Mouse (Mus musculus): Measurements from ENCODE around the gene Uhrf1. TPM values are rescaled to one million over a fixed set of nuclear protein-coding genes. Genes with fewer than 3 reads are reported as not detected.

Gene Uhrf1
- polyA plus RNA-seq, 1 experiment from 2014 or later: 147 TPM

- Histone ChIP-seq H3K9ac (no peak overlapping the region), H3K9me3 (ENCODE audit: low read depth, low read length) (no peaks in the 10 kb centered on the region), H3K27me3 (ENCODE audit: insufficient read depth, low read length) (no peaks in the 10 kb centered on the region), H3K4me2 (no peak overlapping the region), H3K4me3 (ENCODE audit: low read depth, low read length) (no peak overlapping the region), H3K4me1 (ENCODE audit: insufficient read depth) (no peaks in the 10 kb centered on the region), H3K27ac (ENCODE audit: low read depth) (no peak overlapping the region), H3K36me3 (ENCODE audit: insufficient read depth) (peaks cover 15% of the 10 kb centered on the region)
- TF ChIP-seq CTCF (IDR thresholded peaks at IDR 0.05; ENCODE audit: low read depth): no peak
- DNase-seq (no peak), ATAC-seq (ENCODE audit: insufficient read depth) (no peak)
- 69% methylated on average over 4 of the region's 4 CpGs for WGBS
These were observed 45.0 kb downstream of the Uhrf1 start for GRCm38 (mm10) chr17:56348128-56348527.

- Histone ChIP-seq H3K4me2 (no peak overlapping the region), H3K27ac (ENCODE audit: low read depth) (no peak overlapping the region), H3K4me1 (ENCODE audit: insufficient read depth) (no peaks in the 10 kb centered on the region), H3K36me3 (ENCODE audit: insufficient read depth) (peaks cover 19% of the 10 kb centered on the region), H3K27me3 (ENCODE audit: insufficient read depth, low read length) (no peaks in the 10 kb centered on the region), H3K9me3 (ENCODE audit: low read depth, low read length) (no peaks in the 10 kb centered on the region), H3K9ac (no peak overlapping the region), H3K4me3 (ENCODE audit: low read depth, low read length) (no peak overlapping the region)
- ATAC-seq (ENCODE audit: insufficient read depth) (no peak), DNase-seq (no peak)
- TF ChIP-seq CTCF (IDR thresholded peaks at IDR 0.05; ENCODE audit: low read depth): no peak
These were observed 45.5 kb downstream of the Uhrf1 start for GRCm38 (mm10) chr17:56348586-56348985.

GRCm38 (mm10) chr17:56350694-56351093 lies 47.6 kb downstream of the Uhrf1 start:
- WGBS: 35% methylated on average over 2 of the region's 2 CpGs
- Histone ChIP-seq H3K4me1 (ENCODE audit: insufficient read depth) (no peaks in the 10 kb centered on the region), H3K4me2 (no peak overlapping the region), H3K9ac (no peak overlapping the region), H3K27ac (ENCODE audit: low read depth) (no peak overlapping the region), H3K27me3 (ENCODE audit: insufficient read depth, low read length) (no peaks in the 10 kb centered on the region), H3K4me3 (ENCODE audit: low read depth, low read length) (no peak overlapping the region), H3K9me3 (ENCODE audit: low read depth, low read length) (no peaks in the 10 kb centered on the region), H3K36me3 (ENCODE audit: insufficient read depth) (peaks cover 39% of the 10 kb centered on the region)
- TF ChIP-seq CTCF (IDR thresholded peaks at IDR 0.05; ENCODE audit: low read depth): peak; percentile 92
- ATAC-seq (ENCODE audit: insufficient read depth): peak; percentile 56; the same call in 1 of the 2 replicates
- peak; percentile 91 for DNase-seq

GRCm38 (mm10) chr17:56356921-56357885 lies 54.1 kb downstream of the Uhrf1 start:
- WGBS: 63% methylated on average over 9 of the region's 9 CpGs
- peak; percentile 89 for DNase-seq
- Histone ChIP-seq H3K9me3 (ENCODE audit: low read depth, low read length) (no peaks in the 10 kb centered on the region), H3K4me2 (no peak overlapping the region), H3K4me1 (ENCODE audit: insufficient read depth) (no peaks in the 10 kb centered on the region), H3K9ac (no peak overlapping the region), H3K36me3 (ENCODE audit: insufficient read depth) (peaks cover 68% of the 10 kb centered on the region), H3K27ac (ENCODE audit: low read depth) (no peak overlapping the region), H3K4me3 (ENCODE audit: low read depth, low read length) (no peak overlapping the region), H3K27me3 (ENCODE audit: insufficient read depth, low read length) (no peaks in the 10 kb centered on the region)
- ATAC-seq (ENCODE audit: insufficient read depth): peak; percentile 68; the same call in 1 of the 2 replicates
- TF ChIP-seq CTCF (IDR thresholded peaks at IDR 0.05; ENCODE audit: low read depth): peak; percentile 97

GRCm38 (mm10) chr17:56359183-56359725 lies 56.1 kb downstream of the Uhrf1 start:
- 85% methylated on average over 3 of the region's 3 CpGs for WGBS

GRCm38 (mm10) chr17:56359864-56360263 lies 56.7 kb downstream of the Uhrf1 start:
- DNase-seq (no peak), ATAC-seq (ENCODE audit: insufficient read depth) (no peak)
- no peak for TF ChIP-seq CTCF (IDR thresholded peaks at IDR 0.05; ENCODE audit: low read depth)
- peaks cover 53% of the 10 kb centered on the region for H3K36me3 ChIP-seq (ENCODE audit: insufficient read depth)
- H3K27ac ChIP-seq (ENCODE audit: low read depth): no peak overlapping the region
- no peaks in the 10 kb centered on the region for H3K27me3 ChIP-seq (ENCODE audit: insufficient read depth, low read length)
- no peak overlapping the region for H3K9ac ChIP-seq
- no peaks in the 10 kb centered on the region for H3K4me1 ChIP-seq (ENCODE audit: insufficient read depth)
- H3K9me3 ChIP-seq (ENCODE audit: low read depth, low read length): no peaks in the 10 kb centered on the region
- no peak overlapping the region for H3K4me3 ChIP-seq (ENCODE audit: low read depth, low read length)
- 91% methylated on average over 1 of the region's 1 CpGs for WGBS
- no peak overlapping the region for H3K4me2 ChIP-seq

More at GRCm38 (mm10) chr17:56359183-56359725, 56.1 kb downstream of the Uhrf1 start:
- Histone ChIP-seq H3K9ac (no peak overlapping the region), H3K4me1 (ENCODE audit: insufficient read depth) (no peaks in the 10 kb centered on the region), H3K36me3 (ENCODE audit: insufficient read depth) (peaks cover 59% of the 10 kb centered on the region), H3K27ac (ENCODE audit: low read depth) (no peak overlapping the region), H3K4me2 (no peak overlapping the region), H3K4me3 (ENCODE audit: low read depth, low read length) (no peak overlapping the region), H3K27me3 (ENCODE audit: insufficient read depth, low read length) (no peaks in the 10 kb centered on the region), H3K9me3 (ENCODE audit: low read depth, low read length) (no peaks in the 10 kb centered on the region)
- no peak for DNase-seq
- no peak for ATAC-seq (ENCODE audit: insufficient read depth)
- TF ChIP-seq CTCF (IDR thresholded peaks at IDR 0.05; ENCODE audit: low read depth): no peak

- Histone ChIP-seq H3K4me3 (ENCODE audit: low read depth, low read length) (no peak overlapping the region), H3K36me3 (ENCODE audit: insufficient read depth) (peaks cover 49% of the 10 kb centered on the region), H3K27me3 (ENCODE audit: insufficient read depth, low read length) (no peaks in the 10 kb centered on the region), H3K9ac (no peak overlapping the region), H3K27ac (ENCODE audit: low read depth) (no peak overlapping the region), H3K9me3 (ENCODE audit: low read depth, low read length) (no peaks in the 10 kb centered on the region), H3K4me2 (no peak overlapping the region), H3K4me1 (ENCODE audit: insufficient read depth) (no peaks in the 10 kb centered on the region; the same call in 1 of the 2 replicates)
- no peak for TF ChIP-seq CTCF (IDR thresholded peaks at IDR 0.05; ENCODE audit: low read depth)
- DNase-seq (no peak), ATAC-seq (ENCODE audit: insufficient read depth) (no peak)
- WGBS: 74% methylated on average over 8 of the region's 8 CpGs
These were observed 57.3 kb downstream of the Uhrf1 start for GRCm38 (mm10) chr17:56360451-56360850.

Data from lung, embryonic 14.5 days (tissue).